Mouse (Mus musculus): ENCODE measurements around the gene Inca1.

The Inca1 gene

GRCm38 (mm10) chr11:70699722-70700556, at the start of gene Inca1, which contains the start of gene Kif1c:
TSS of gene Inca1 (minus strand) at chr11:70700155.
TSS of gene Kif1c (plus strand) at chr11:70700548.
- DNase-seq (ENCODE audit: low spot score in 2 of 2): peak; percentile 86 to 94

- DNase-seq (ENCODE audit: low spot score in 2 of 2): no peak
These were observed 48.1 kb upstream of the Inca1 start for GRCm38 (mm10) chr11:70747876-70748545.

- no peak for DNase-seq (ENCODE audit: low spot score in 2 of 2)
These were observed 45.7 kb upstream of the Inca1 start for GRCm38 (mm10) chr11:70745636-70746035.

GRCm38 (mm10) chr11:70742581-70743459, 42.9 kb upstream of the Inca1 start:
- no peak for DNase-seq (ENCODE audit: low spot score in 2 of 2)

GRCm38 (mm10) chr11:70742117-70742516, 42.2 kb upstream of the Inca1 start:
- DNase-seq (ENCODE audit: low spot score in 2 of 2): no peak

- DNase-seq (ENCODE audit: low spot score in 2 of 2): no peak
These were observed 41.6 kb upstream of the Inca1 start for GRCm38 (mm10) chr11:70741603-70742002.

GRCm38 (mm10) chr11:70737749-70738148, 37.8 kb upstream of the Inca1 start:
- DNase-seq (ENCODE audit: low spot score in 2 of 2): no peak

- DNase-seq (ENCODE audit: low spot score in 2 of 2): no peak
These were observed 33.3 kb upstream of the Inca1 start for GRCm38 (mm10) chr11:70733256-70733655.

GRCm38 (mm10) chr11:70731178-70731577, 31.2 kb upstream of the Inca1 start:
- DNase-seq (ENCODE audit: low spot score in 2 of 2): peak; percentile 38 to 60

GRCm38 (mm10) chr11:70730427-70731038, 30.6 kb upstream of the Inca1 start:
- no peak for DNase-seq (ENCODE audit: low spot score in 2 of 2)

- no peak for DNase-seq (ENCODE audit: low spot score in 2 of 2)
These were observed 27.4 kb upstream of the Inca1 start for GRCm38 (mm10) chr11:70727385-70727784.

GRCm38 (mm10) chr11:70726585-70726984, 26.6 kb upstream of the Inca1 start:
- no peak for DNase-seq (ENCODE audit: low spot score in 2 of 2)

- DNase-seq (ENCODE audit: low spot score in 2 of 2): no peak
These were observed 24.8 kb upstream of the Inca1 start for GRCm38 (mm10) chr11:70724706-70725105.

- DNase-seq (ENCODE audit: low spot score in 2 of 2): no peak
These were observed 21.1 kb upstream of the Inca1 start for GRCm38 (mm10) chr11:70721072-70721471.

GRCm38 (mm10) chr11:70720567-70720966, 20.6 kb upstream of the Inca1 start:
- no peak for DNase-seq (ENCODE audit: low spot score in 2 of 2)

- DNase-seq (ENCODE audit: low spot score in 2 of 2): no peak
These were observed 18.5 kb upstream of the Inca1 start for GRCm38 (mm10) chr11:70718481-70718880.

- DNase-seq (ENCODE audit: low spot score in 2 of 2): no peak
These were observed 15.9 kb upstream of the Inca1 start for GRCm38 (mm10) chr11:70715832-70716231.

- DNase-seq (ENCODE audit: low spot score in 2 of 2): no peak
These were observed 13.3 kb upstream of the Inca1 start for GRCm38 (mm10) chr11:70713222-70713621.

- no peak for DNase-seq (ENCODE audit: low spot score in 2 of 2)
These were observed 11.1 kb upstream of the Inca1 start for GRCm38 (mm10) chr11:70711026-70711425.

GRCm38 (mm10) chr11:70706127-70706526, 6.2 kb upstream of the Inca1 start:
- no peak for DNase-seq (ENCODE audit: low spot score in 2 of 2)

GRCm38 (mm10) chr11:70702781-70703180, 2.8 kb upstream of the Inca1 start:
- no peak for DNase-seq (ENCODE audit: low spot score in 2 of 2)
